Mouse (Mus musculus): ENCODE data around the gene Hormad2. TPM values are rescaled to one million over a fixed set of nuclear protein-coding genes. Genes with fewer than 3 reads are reported as not detected.

The Hormad2 gene
- polyA plus RNA-seq, 1 experiment from 2014 or later: 0.31 TPM

GRCm38 (mm10) chr11:4340109-4340779 lies 100.7 kb downstream of the Hormad2 start:
- Histone ChIP-seq H3K9ac (replicated peaks) (no peak overlapping the region), H3K4me1 (replicated peaks) (no peaks in the 10 kb centered on the region; the same call in 1 of the 2 replicates), H3K27me3 (no peaks in the 10 kb centered on the region), H3K27ac (no peak overlapping the region), H3K9me3 (no peaks in the 10 kb centered on the region), H3K4me2 (no peak overlapping the region), H3K4me3 (replicated peaks) (no peak overlapping the region), H3K36me3 (no peaks in the 10 kb centered on the region)
- ATAC-seq (ENCODE audit: insufficient number of reproducible peaks, insufficient read depth, low FRiP score, low TSS enrichment, low read depth): no peak
- 88% methylated on average over 9 of the region's 9 CpGs for WGBS

GRCm38 (mm10) chr11:4339275-4339674 lies 101.6 kb downstream of the Hormad2 start:
- Histone ChIP-seq H3K36me3 (no peaks in the 10 kb centered on the region), H3K9me3 (no peaks in the 10 kb centered on the region), H3K9ac (replicated peaks) (no peak overlapping the region), H3K27ac (no peak overlapping the region), H3K4me2 (no peak overlapping the region), H3K4me3 (replicated peaks) (no peak overlapping the region), H3K4me1 (replicated peaks) (no peaks in the 10 kb centered on the region; the same call in 1 of the 2 replicates), H3K27me3 (no peaks in the 10 kb centered on the region)
- no peak for ATAC-seq (ENCODE audit: insufficient number of reproducible peaks, insufficient read depth, low FRiP score, low TSS enrichment, low read depth)
- WGBS: 98% methylated on average over 1 of the region's 1 CpGs

GRCm38 (mm10) chr11:4336693-4337283 lies 104.1 kb downstream of the Hormad2 start:
- H3K9ac ChIP-seq (replicated peaks): no peak overlapping the region
- H3K4me1 ChIP-seq (replicated peaks): no peaks in the 10 kb centered on the region; the same call in 1 of the 2 replicates
- H3K36me3 ChIP-seq: no peaks in the 10 kb centered on the region
- no peak overlapping the region for H3K4me3 ChIP-seq (replicated peaks)
- no peak for ATAC-seq (ENCODE audit: insufficient number of reproducible peaks, insufficient read depth, low FRiP score, low TSS enrichment, low read depth)
- no peaks in the 10 kb centered on the region for H3K9me3 ChIP-seq
- no peak overlapping the region for H3K27ac ChIP-seq
- no peak overlapping the region for H3K4me2 ChIP-seq
- no peaks in the 10 kb centered on the region for H3K27me3 ChIP-seq
- WGBS: 85% methylated on average over 8 of the region's 8 CpGs

- no peak for ATAC-seq (ENCODE audit: insufficient number of reproducible peaks, insufficient read depth, low FRiP score, low TSS enrichment, low read depth)
- H3K4me2 ChIP-seq: no peak overlapping the region
- H3K27me3 ChIP-seq: no peaks in the 10 kb centered on the region
- H3K9ac ChIP-seq (replicated peaks): no peak overlapping the region
- H3K36me3 ChIP-seq: no peaks in the 10 kb centered on the region
- no peak overlapping the region for H3K4me3 ChIP-seq (replicated peaks)
- WGBS: 67% methylated on average over 10 of the region's 10 CpGs
- H3K27ac ChIP-seq: no peak overlapping the region
- H3K4me1 ChIP-seq (replicated peaks): no peaks in the 10 kb centered on the region; the same call in 1 of the 2 replicates
- H3K9me3 ChIP-seq: no peaks in the 10 kb centered on the region
Measured at GRCm38 (mm10) chr11:4335810-4336692, 104.9 kb downstream of the Hormad2 start.

- Histone ChIP-seq H3K4me1 (replicated peaks) (no peaks in the 10 kb centered on the region), H3K27ac (no peak overlapping the region), H3K36me3 (no peaks in the 10 kb centered on the region), H3K4me3 (replicated peaks) (no peak overlapping the region), H3K27me3 (no peaks in the 10 kb centered on the region), H3K4me2 (no peak overlapping the region), H3K9me3 (no peaks in the 10 kb centered on the region), H3K9ac (replicated peaks) (no peak overlapping the region)
- ATAC-seq (ENCODE audit: insufficient number of reproducible peaks, insufficient read depth, low FRiP score, low TSS enrichment, low read depth): no peak
- WGBS: 94% methylated on average over 2 of the region's 2 CpGs
Measured at GRCm38 (mm10) chr11:4332961-4333360, 107.9 kb downstream of the Hormad2 start.

- Histone ChIP-seq H3K4me1 (replicated peaks) (no peaks in the 10 kb centered on the region), H3K27ac (no peak overlapping the region), H3K4me2 (no peak overlapping the region), H3K4me3 (replicated peaks) (no peak overlapping the region), H3K9me3 (no peaks in the 10 kb centered on the region), H3K36me3 (no peaks in the 10 kb centered on the region), H3K9ac (replicated peaks) (no peak overlapping the region), H3K27me3 (no peaks in the 10 kb centered on the region)
- 72% methylated on average over 3 of the region's 3 CpGs for WGBS
- no peak for ATAC-seq (ENCODE audit: insufficient number of reproducible peaks, insufficient read depth, low FRiP score, low TSS enrichment, low read depth)
Measured at GRCm38 (mm10) chr11:4328188-4328587, 112.7 kb downstream of the Hormad2 start.

GRCm38 (mm10) chr11:4323481-4323880 lies 117.4 kb downstream of the Hormad2 start:
- H3K36me3 ChIP-seq: no peaks in the 10 kb centered on the region
- H3K4me3 ChIP-seq (replicated peaks): no peak overlapping the region
- H3K4me1 ChIP-seq (replicated peaks): no peaks in the 10 kb centered on the region
- ATAC-seq (ENCODE audit: insufficient number of reproducible peaks, insufficient read depth, low FRiP score, low TSS enrichment, low read depth): no peak
- H3K27me3 ChIP-seq: no peaks in the 10 kb centered on the region; the same call in 1 of the 2 replicates
- no peak overlapping the region for H3K27ac ChIP-seq
- no peak overlapping the region for H3K9ac ChIP-seq (replicated peaks)
- H3K9me3 ChIP-seq: no peaks in the 10 kb centered on the region
- WGBS: 66% methylated on average over 11 of the region's 11 CpGs
- H3K4me2 ChIP-seq: no peak overlapping the region

- WGBS: 52% methylated on average over 6 of the region's 6 CpGs
- no peak for ATAC-seq (ENCODE audit: insufficient number of reproducible peaks, insufficient read depth, low FRiP score, low TSS enrichment, low read depth)
Measured at GRCm38 (mm10) chr11:4322943-4323342, 118.0 kb downstream of the Hormad2 start.

GRCm38 (mm10) chr11:4320876-4321275 lies 120.0 kb downstream of the Hormad2 start:
- WGBS: 68% methylated on average over 4 of the region's 4 CpGs
- no peaks in the 10 kb centered on the region; the same call in 1 of the 2 replicates for H3K27me3 ChIP-seq
- no peak overlapping the region for H3K4me2 ChIP-seq
- no peak for ATAC-seq (ENCODE audit: insufficient number of reproducible peaks, insufficient read depth, low FRiP score, low TSS enrichment, low read depth)
- no peaks in the 10 kb centered on the region for H3K36me3 ChIP-seq
- no peak overlapping the region for H3K27ac ChIP-seq
- H3K4me1 ChIP-seq (replicated peaks): no peaks in the 10 kb centered on the region
- H3K9ac ChIP-seq (replicated peaks): no peak overlapping the region
- H3K9me3 ChIP-seq: no peaks in the 10 kb centered on the region
- no peak overlapping the region for H3K4me3 ChIP-seq (replicated peaks)

More at GRCm38 (mm10) chr11:4322943-4323342, 118.0 kb downstream of the Hormad2 start:
- Histone ChIP-seq H3K4me1 (replicated peaks) (no peaks in the 10 kb centered on the region), H3K9ac (replicated peaks) (no peak overlapping the region), H3K27ac (no peak overlapping the region), H3K27me3 (no peaks in the 10 kb centered on the region; the same call in 1 of the 2 replicates), H3K9me3 (no peaks in the 10 kb centered on the region), H3K4me2 (no peak overlapping the region), H3K4me3 (replicated peaks) (no peak overlapping the region), H3K36me3 (no peaks in the 10 kb centered on the region)

GRCm38 (mm10) chr11:4319212-4319955 lies 121.5 kb downstream of the Hormad2 start:
- Histone ChIP-seq H3K27ac (no peak overlapping the region), H3K4me2 (no peak overlapping the region), H3K9me3 (no peaks in the 10 kb centered on the region), H3K9ac (replicated peaks) (no peak overlapping the region), H3K4me1 (replicated peaks) (no peaks in the 10 kb centered on the region), H3K27me3 (no peaks in the 10 kb centered on the region; the same call in 1 of the 2 replicates), H3K4me3 (replicated peaks) (no peak overlapping the region), H3K36me3 (no peaks in the 10 kb centered on the region)
- no peak for ATAC-seq (ENCODE audit: insufficient number of reproducible peaks, insufficient read depth, low FRiP score, low TSS enrichment, low read depth)
- 87% methylated on average over 14 of the region's 14 CpGs for WGBS

All from limb, embryonic 12.5 days (tissue).